9 mouse cellular contexts compared by ENCODE assay signal in the genomic region with DNA sequence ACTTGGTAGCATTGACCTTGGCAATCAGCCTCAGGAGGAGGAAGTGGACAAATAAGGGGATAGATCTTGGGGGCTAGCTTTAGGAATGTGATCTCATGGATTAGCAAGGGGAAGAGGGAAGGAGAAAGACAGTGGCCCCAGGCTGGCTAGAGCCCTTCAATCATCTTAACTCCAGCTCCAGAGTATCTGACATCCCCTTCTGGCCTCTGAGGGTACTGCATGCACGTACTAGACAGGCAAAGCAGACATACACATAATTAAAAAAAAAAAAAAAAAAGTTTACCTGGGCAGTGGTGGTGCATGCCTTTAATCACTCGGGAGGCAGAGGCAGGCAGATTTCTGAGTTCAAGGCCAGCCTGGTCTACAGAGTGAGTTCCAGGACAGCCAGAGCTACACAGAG. TPM values are rescaled to one million over a fixed set of nuclear protein-coding genes. Genes with fewer than 3 reads are reported as not detected.
DNase-seq lines count a peak whose midpoint lies in the region; ATAC-seq and TF ChIP-seq lines count a peak whose summit lies in the region.
"Had no signal": no experiment of that assay in that cellular context is flagged by ENCODE, and none has a peak within 500 bp of the region (broad histone marks: within the 10 kb centered on the region; RNA-seq: fewer than 3 reads in every experiment).

No protein-coding gene starts in this region.

- no peak for ATAC-seq in heart, postnatal 0 days (ENCODE audit: insufficient read depth, low read depth)
- ATAC-seq in heart, embryonic 11.5 days (replicated peaks; ENCODE audit: insufficient number of reproducible peaks, low FRiP score, low TSS enrichment), result no peak
- ATAC-seq in stomach, postnatal 0 days (ENCODE audit: low FRiP score, low TSS enrichment), result no peak
- ATAC-seq in neural tube, embryonic 15.5 days (ENCODE audit: low FRiP score), result no peak
- ATAC-seq: forebrain, embryonic 15.5 days had no signal

- peaks cover 38% of the 10 kb centered on the region for H3K4me1 ChIP-seq in heart, postnatal 0 days (ENCODE audit: control insufficient read depth, insufficient read depth)
- H3K4me1 ChIP-seq in heart, embryonic 11.5 days (ENCODE audit: control insufficient read depth, insufficient read depth, low read length), result peaks cover 34% of the 10 kb centered on the region
- H3K4me1 ChIP-seq in stomach, postnatal 0 days (replicated peaks; ENCODE audit: control insufficient read depth, insufficient read depth), result peaks cover 5% of the 10 kb centered on the region; the same call in 1 of the 2 replicates
- H3K4me1 ChIP-seq in neural tube, embryonic 15.5 days, result peaks cover 24% of the 10 kb centered on the region

- DNase-seq in heart, postnatal 0 days (ENCODE audit: low spot score), result no peak
- DNase-seq in spleen, postnatal 4 days (ENCODE audit: low spot score in 2 of 2), result peak; percentile 54 to 80
- DNase-seq in spleen, postnatal 36 days (ENCODE audit: low spot score in 2 of 2), result no peak
- peak; percentile 69 for DNase-seq in induced T-regulatory cell, adult 2 months (ENCODE audit: low read depth)
- no peak for DNase-seq in stomach, postnatal 0 days (ENCODE audit: low spot score)
- DNase-seq in frontal cortex, postnatal 25 days (ENCODE audit: low spot score in 2 of 2), result no peak

- no peak overlapping the region for H3K27ac ChIP-seq in heart, postnatal 0 days (ENCODE audit: low read depth)
- no peak overlapping the region for H3K27ac ChIP-seq in heart, embryonic 11.5 days (ENCODE audit: low read depth, low read length)
- H3K27ac ChIP-seq in stomach, postnatal 0 days (replicated peaks), result no peak overlapping the region
- H3K27ac ChIP-seq in neural tube, embryonic 15.5 days (replicated peaks), result no peak overlapping the region
- H3K27ac ChIP-seq: forebrain, embryonic 15.5 days had no signal

- TF ChIP-seq EP300 in heart, postnatal 0 days (IDR thresholded peaks at IDR 0.05; ENCODE audit: low read depth), result no peak
- TF ChIP-seq EP300 in stomach, postnatal 0 days (optimal IDR thresholded peaks at IDR 0.05), result no peak

- H3K27me3 ChIP-seq in heart, postnatal 0 days (ENCODE audit: control insufficient read depth, insufficient read depth, low read length), result no peaks in the 10 kb centered on the region
- no peaks in the 10 kb centered on the region for H3K27me3 ChIP-seq in heart, embryonic 11.5 days (ENCODE audit: control insufficient read depth, insufficient read depth, low read length)
- no peaks in the 10 kb centered on the region for H3K27me3 ChIP-seq in stomach, postnatal 0 days (ENCODE audit: control insufficient read depth, insufficient read depth, low read length)
- H3K27me3 ChIP-seq in neural tube, embryonic 15.5 days (replicated peaks), result no peaks in the 10 kb centered on the region
- H3K27me3 ChIP-seq: forebrain, embryonic 15.5 days had no signal

- H3K4me3 ChIP-seq in heart, postnatal 0 days (ENCODE audit: low read depth, low read length), result no peak overlapping the region
- no peak overlapping the region for H3K4me3 ChIP-seq in heart, embryonic 11.5 days (ENCODE audit: low read depth, low read length)
- H3K4me3 ChIP-seq in stomach, postnatal 0 days (ENCODE audit: low read depth, low read length), result no peak overlapping the region
- H3K4me3 ChIP-seq in neural tube, embryonic 15.5 days (replicated peaks), result no peak overlapping the region
- H3K4me3 ChIP-seq: forebrain, embryonic 15.5 days had no signal

- no peaks in the 10 kb centered on the region for H3K36me3 ChIP-seq in heart, postnatal 0 days (replicated peaks; ENCODE audit: control insufficient read depth, insufficient read depth, low read length)
- H3K36me3 ChIP-seq in heart, embryonic 11.5 days (ENCODE audit: control insufficient read depth, insufficient read depth, low read length), result no peaks in the 10 kb centered on the region
- no peaks in the 10 kb centered on the region for H3K36me3 ChIP-seq in stomach, postnatal 0 days (ENCODE audit: control insufficient read depth, insufficient read depth, low read length)
- no peaks in the 10 kb centered on the region for H3K36me3 ChIP-seq in neural tube, embryonic 15.5 days
- H3K36me3 ChIP-seq: forebrain, embryonic 15.5 days had no signal

- no peak overlapping the region for H3K9ac ChIP-seq in heart, postnatal 0 days (replicated peaks; ENCODE audit: low read depth, low read length)
- H3K9ac ChIP-seq in heart, embryonic 11.5 days (ENCODE audit: low read depth, low read length), result no peak overlapping the region
- no peak overlapping the region for H3K9ac ChIP-seq in stomach, postnatal 0 days (ENCODE audit: low read length)
- H3K9ac ChIP-seq in neural tube, embryonic 15.5 days (replicated peaks), result no peak overlapping the region
- H3K9ac ChIP-seq: forebrain, embryonic 15.5 days had no signal

- 81% methylated on average over 2 of the region's 2 CpGs for WGBS in heart, postnatal 0 days
- 72% methylated on average over 2 of the region's 2 CpGs for WGBS in heart, embryonic 11.5 days (ENCODE audit: insufficient replicate concordance)
- 74% methylated on average over 2 of the region's 2 CpGs for WGBS in stomach, postnatal 0 days
- 83% methylated on average over 2 of the region's 2 CpGs for WGBS in neural tube, embryonic 15.5 days

- H3K4me2 ChIP-seq in heart, postnatal 0 days (ENCODE audit: low read depth, low read length), result no peak overlapping the region
- H3K4me2 ChIP-seq in heart, embryonic 11.5 days, result no peak overlapping the region
- no peak overlapping the region for H3K4me2 ChIP-seq in stomach, postnatal 0 days (replicated peaks; ENCODE audit: low read depth)
- no peak overlapping the region for H3K4me2 ChIP-seq in neural tube, embryonic 15.5 days
- H3K4me2 ChIP-seq: forebrain, embryonic 15.5 days had no signal

- peak; percentile 19; the same call in 1 of the 2 replicates for TF ChIP-seq CTCF in heart, postnatal 0 days (IDR thresholded peaks at IDR 0.05; ENCODE audit: low read depth)
- peak; percentile 51 for TF ChIP-seq CTCF in stomach, postnatal 0 days (IDR thresholded peaks at IDR 0.05; ENCODE audit: low read depth)

- no peaks in the 10 kb centered on the region for H3K9me3 ChIP-seq in heart, postnatal 0 days (replicated peaks; ENCODE audit: control insufficient read depth, low read length)
- H3K9me3 ChIP-seq in heart, embryonic 11.5 days (replicated peaks; ENCODE audit: control insufficient read depth, low read length), result no peaks in the 10 kb centered on the region
- no peaks in the 10 kb centered on the region for H3K9me3 ChIP-seq in stomach, postnatal 0 days (ENCODE audit: control insufficient read depth, low read length)
- H3K9me3 ChIP-seq in neural tube, embryonic 15.5 days (replicated peaks), result no peaks in the 10 kb centered on the region
- H3K9me3 ChIP-seq: forebrain, embryonic 15.5 days had no signal

RNA-seq across cellular contexts. Expression of gene Gdf15, which starts 11.8 kb away (rescaled TPM):
- 0.15 and 5.4 TPM in 2 replicates for total RNA-seq in heart, postnatal 0 days (2014; rRNA removed; ENCODE audit: low replicate concordance)
- polyA plus RNA-seq in heart, postnatal 0 days (2015; fragmentation: Nextera tagmentation; extraction: Ambion mirVana), result 1.4 and 1.7 TPM in 2 replicates
- polyA plus RNA-seq in heart, embryonic 11.5 days (2014; fragmentation: Nextera tagmentation; extraction: Ambion mirVana), result 0.26 and 0.37 TPM in 2 replicates
- polyA plus RNA-seq in stomach, postnatal 0 days (2015; fragmentation: Nextera tagmentation; extraction: Ambion mirVana), result 0.30 and 0.33 TPM in 2 replicates
- polyA plus RNA-seq in neural tube, embryonic 15.5 days (2015; fragmentation: Nextera tagmentation; extraction: Ambion mirVana), result 0.22 TPM in 2 replicates
- polyA plus RNA-seq: forebrain, embryonic 15.5 days had no signal

RNA-seq across cellular contexts. Expression of gene Pgpep1, which starts 16.1 kb away (rescaled TPM):
- total RNA-seq in heart, postnatal 0 days (2014; rRNA removed; ENCODE audit: low replicate concordance), result 18.0 and 36.3 TPM in 2 replicates
- polyA plus RNA-seq in heart, postnatal 0 days (2015; fragmentation: Nextera tagmentation; extraction: Ambion mirVana), result 26.9 and 29.1 TPM in 2 replicates
- 38.9 and 41.6 TPM in 2 replicates for polyA plus RNA-seq in heart, embryonic 11.5 days (2014; fragmentation: Nextera tagmentation; extraction: Ambion mirVana)
- 23.3 and 25.2 TPM in 2 replicates for polyA plus RNA-seq in stomach, postnatal 0 days (2015; fragmentation: Nextera tagmentation; extraction: Ambion mirVana)
- 78.6 TPM in 2 replicates for polyA plus RNA-seq in neural tube, embryonic 15.5 days (2015; fragmentation: Nextera tagmentation; extraction: Ambion mirVana)

RNA-seq across cellular contexts. Expression of gene Lrrc25, which starts 28.1 kb away (rescaled TPM):
- 1.5 and 2.2 TPM in 2 replicates for total RNA-seq in heart, postnatal 0 days (2014; rRNA removed; ENCODE audit: low replicate concordance)
- polyA plus RNA-seq in heart, postnatal 0 days (2015; fragmentation: Nextera tagmentation; extraction: Ambion mirVana), result 1.3 and 1.6 TPM in 2 replicates
- 0.19 and 0.59 TPM in 2 replicates for polyA plus RNA-seq in heart, embryonic 11.5 days (2014; fragmentation: Nextera tagmentation; extraction: Ambion mirVana)
- 2.3 and 2.7 TPM in 2 replicates for polyA plus RNA-seq in stomach, postnatal 0 days (2015; fragmentation: Nextera tagmentation; extraction: Ambion mirVana)
- 1.5 and 2.6 TPM in 2 replicates for polyA plus RNA-seq in neural tube, embryonic 15.5 days (2015; fragmentation: Nextera tagmentation; extraction: Ambion mirVana)

RNA-seq across cellular contexts. Expression of gene Lsm4, which starts 29.0 kb away (rescaled TPM):
- total RNA-seq in heart, postnatal 0 days (2014; rRNA removed; ENCODE audit: low replicate concordance), result 438 and 495 TPM in 2 replicates
- 202 and 205 TPM in 2 replicates for polyA plus RNA-seq in heart, postnatal 0 days (2015; fragmentation: Nextera tagmentation; extraction: Ambion mirVana)
- polyA plus RNA-seq in heart, embryonic 11.5 days (2014; fragmentation: Nextera tagmentation; extraction: Ambion mirVana), result 296 and 308 TPM in 2 replicates
- polyA plus RNA-seq in stomach, postnatal 0 days (2015; fragmentation: Nextera tagmentation; extraction: Ambion mirVana), result 141 and 147 TPM in 2 replicates
- 191 and 206 TPM in 2 replicates for polyA plus RNA-seq in neural tube, embryonic 15.5 days (2015; fragmentation: Nextera tagmentation; extraction: Ambion mirVana)

RNA-seq across cellular contexts. Expression of gene Ssbp4, which starts 35.4 kb away (rescaled TPM):
- 107 and 143 TPM in 2 replicates for total RNA-seq in heart, postnatal 0 days (2014; rRNA removed; ENCODE audit: low replicate concordance)
- 55.6 and 57.3 TPM in 2 replicates for polyA plus RNA-seq in heart, postnatal 0 days (2015; fragmentation: Nextera tagmentation; extraction: Ambion mirVana)
- 72.5 and 78.9 TPM in 2 replicates for polyA plus RNA-seq in heart, embryonic 11.5 days (2014; fragmentation: Nextera tagmentation; extraction: Ambion mirVana)
- polyA plus RNA-seq in stomach, postnatal 0 days (2015; fragmentation: Nextera tagmentation; extraction: Ambion mirVana), result 66.7 and 83.8 TPM in 2 replicates
- polyA plus RNA-seq in neural tube, embryonic 15.5 days (2015; fragmentation: Nextera tagmentation; extraction: Ambion mirVana), result 170 and 175 TPM in 2 replicates

Comparison
In these comparisons a context has a peak if more than half of its experiments do, and no peak if none do; other contexts are left out.
1. DNase-seq: peak in spleen, postnatal 4 days (2 of 2) and induced T-regulatory cell, adult 2 months (single experiment); none in heart, postnatal 0 days (single experiment), spleen, postnatal 36 days (0 of 2), stomach, postnatal 0 days (single experiment) and frontal cortex, postnatal 25 days (0 of 2).